Mouse (Mus musculus) C2C12 (cell line): ENCODE data around the gene Pus10. TPM values are rescaled to one million over a fixed set of nuclear protein-coding genes. Genes with fewer than 3 reads are reported as not detected.
"Not testable (repeated sequence)": the region's sequence is repeated elsewhere in the genome, so short reads cannot be mapped to it uniquely, and the experiment has no call there.

Experiments used
- H3K27me3 ChIP-seq: one replicate; pipeline ENCODE4 v1.6.1; 2011; ENCODE audit not compliant: control insufficient read depth, insufficient read depth, insufficient read length
- H3K36me3 ChIP-seq: one replicate; pipeline ENCODE4 v1.6.1; 2011; ENCODE audit not compliant: control insufficient read depth, insufficient read depth
- H3K4me3 ChIP-seq: one replicate; pipeline ENCODE4 v1.5.1; 2011; ENCODE audit warnings: mild to moderate bottlenecking, control low read depth; ENCODE audit not compliant: poor library complexity, insufficient read depth, severe bottlenecking
- H3K79me2 ChIP-seq: one replicate; pipeline ENCODE4 v1.6.1; 2011; ENCODE audit not compliant: control insufficient read depth, insufficient read depth
- H3K79me3 ChIP-seq: one replicate; pipeline ENCODE4 v1.6.1; 2011; ENCODE audit warnings: low read depth, control low read depth
- H3ac ChIP-seq: one replicate; pipeline ENCODE3; 2011; ENCODE audit warnings: low read depth; ENCODE audit not compliant: control insufficient read depth, insufficient read length
- CEBPB ChIP-seq: IDR thresholded peaks from one replicate; pipeline ENCODE4 v1.6.1; 2011; ENCODE audit warnings: low read depth, mild to moderate bottlenecking, control low read depth, moderate library complexity
- CTCF ChIP-seq: IDR thresholded peaks from one replicate; pipeline ENCODE4 v1.5.1; 2011; ENCODE audit not compliant: control insufficient read depth, insufficient read depth, insufficient read length
- FOSL1 ChIP-seq: IDR thresholded peaks from one replicate; pipeline ENCODE4 v1.8.0; 2011; ENCODE audit warnings: mild to moderate bottlenecking, low read length; ENCODE audit not compliant: poor library complexity, insufficient read depth, severe bottlenecking
- MAX ChIP-seq: IDR thresholded peaks from one replicate; pipeline ENCODE4 v1.6.1; 2011; ENCODE audit warnings: mild to moderate bottlenecking, control low read depth
- MYOD1 ChIP-seq: IDR thresholded peaks from one replicate; pipeline ENCODE4 v1.6.1; 2011; ENCODE audit warnings: low read depth; ENCODE audit not compliant: control insufficient read depth, insufficient read length
- MYOG ChIP-seq: IDR thresholded peaks from one replicate; pipeline ENCODE4 v1.6.1; 2011; ENCODE audit not compliant: control insufficient read depth, insufficient read length; ENCODE audit errors: extremely low read depth
- USF1 ChIP-seq: IDR thresholded peaks from one replicate; pipeline ENCODE4 v1.6.1; 2011; ENCODE audit warnings: low read depth, mild to moderate bottlenecking, control low read depth, moderate library complexity
- polyA plus RNA-seq: library from polyadenylated mRNA; unstranded; fragments of >200 nt; fragmentation: generic; extraction: Trizol; gene quantifications from one replicate; pipeline ENCODE4 v1.2.1, GENCODE M21; 2012; ENCODE audit warnings: missing spikeins

Gene Pus10
- polyA plus RNA-seq, 1 experiment, result 6.9 TPM

DNA sequence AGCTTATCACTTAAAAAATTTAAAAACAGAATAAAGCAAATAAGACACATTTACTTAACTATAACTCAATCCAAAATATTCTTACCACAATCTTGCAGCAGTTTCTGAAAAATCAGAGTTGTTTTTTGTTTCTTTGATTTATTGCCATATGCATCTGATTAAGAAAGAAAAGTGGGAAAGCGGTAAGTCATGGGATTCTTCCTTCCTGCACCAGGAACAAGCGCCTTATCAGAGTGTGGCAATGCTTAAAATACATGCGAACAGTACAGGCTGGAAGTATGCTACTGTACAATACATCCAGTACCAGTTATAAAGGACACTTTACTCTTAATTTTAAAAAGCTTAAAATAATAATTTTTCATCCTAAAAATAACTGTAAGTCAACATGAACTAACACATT is 78.9 kb downstream of the Pus10 start:
- Histone ChIP-seq H3K4me3 (no peak overlapping the region), H3K36me3 (peaks cover 43% of the 10 kb centered on the region), H3K27me3 (no peaks in the 10 kb centered on the region), H3ac (no peak overlapping the region), H3K79me2 (no peaks in the 10 kb centered on the region), H3K79me3 (no peaks in the 10 kb centered on the region)
- TF ChIP-seq MYOD1 (no peak), CEBPB (no peak), CTCF (no peak), MAX (no peak), FOSL1 (no peak)

GRCm38 (mm10) chr11:23746102-23746501 is 80.6 kb downstream of the Pus10 start:
- Histone ChIP-seq H3ac (no peak overlapping the region), H3K79me3 (no peaks in the 10 kb centered on the region), H3K36me3 (peaks cover 38% of the 10 kb centered on the region), H3K79me2 (no peaks in the 10 kb centered on the region), H3K27me3 (no peaks in the 10 kb centered on the region), H3K4me3 (no peak overlapping the region)
- no peak for TF ChIP-seq USF1
- no peak for TF ChIP-seq CEBPB
- no peak for TF ChIP-seq CTCF
- TF ChIP-seq FOSL1, result no peak
- TF ChIP-seq MYOD1, result no peak
- TF ChIP-seq MAX, result no peak
- TF ChIP-seq MYOG, result no peak

DNA sequence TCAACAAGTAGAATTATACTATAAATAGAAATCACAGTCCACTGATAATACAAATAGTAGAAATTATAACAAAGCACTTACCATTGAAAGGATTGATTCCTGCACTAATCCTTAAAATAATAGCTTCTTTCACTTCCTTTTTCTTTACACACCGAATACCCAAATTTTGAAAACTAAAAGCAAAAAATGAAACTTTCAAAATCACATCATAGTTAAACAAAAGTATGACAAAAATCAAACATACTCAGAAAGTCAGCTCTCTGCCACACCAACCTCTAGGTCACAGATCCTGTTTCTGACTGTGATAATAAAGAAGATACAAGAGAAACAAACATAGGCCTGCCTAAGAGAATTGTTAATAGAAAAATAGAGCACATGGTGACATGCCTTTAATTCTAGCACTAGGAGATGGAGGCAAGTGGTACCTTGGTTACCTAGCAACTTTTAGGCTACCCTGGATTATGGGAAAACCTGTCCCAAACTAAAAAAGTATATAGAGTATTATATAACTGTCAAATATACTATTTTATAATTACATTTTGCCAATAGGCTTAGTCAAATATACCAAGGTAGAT is 87.7 kb downstream of the Pus10 start:
- Histone ChIP-seq H3K79me2 (no peaks in the 10 kb centered on the region), H3K4me3 (no peak overlapping the region), H3K36me3 (peaks cover 5% of the 10 kb centered on the region), H3K79me3 (no peaks in the 10 kb centered on the region), H3K27me3 (no peaks in the 10 kb centered on the region), H3ac (no peak overlapping the region)
- TF ChIP-seq MYOD1, result no peak
- TF ChIP-seq MYOG, result no peak

DNA sequence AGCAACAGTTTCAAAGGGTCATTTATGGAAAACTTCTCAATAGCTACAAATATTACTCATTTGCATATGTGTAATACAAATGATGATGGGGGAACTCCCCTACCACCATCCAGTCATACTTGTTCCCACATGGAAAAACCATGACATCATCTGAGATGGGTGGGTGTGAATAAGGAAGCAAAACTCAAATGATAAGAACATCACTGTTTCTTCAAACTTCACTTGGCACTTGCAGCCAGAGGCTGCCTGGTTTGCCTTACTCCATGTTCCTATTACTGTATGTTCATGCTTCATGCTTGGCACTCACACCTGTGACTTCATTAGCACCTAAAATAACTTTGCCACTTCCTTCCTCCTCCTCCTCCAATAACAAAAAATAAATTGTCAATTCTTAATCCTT is 88.9 kb downstream of the Pus10 start:
- no peak overlapping the region for H3K4me3 ChIP-seq
- H3ac ChIP-seq, result no peak overlapping the region
- H3K36me3 ChIP-seq, result no peaks in the 10 kb centered on the region
- H3K79me2 ChIP-seq, result no peaks in the 10 kb centered on the region
- no peaks in the 10 kb centered on the region for H3K79me3 ChIP-seq
- no peak for TF ChIP-seq CEBPB
- TF ChIP-seq CTCF, result no peak
- TF ChIP-seq MYOG, result no peak
- no peak for TF ChIP-seq USF1
- no peak for TF ChIP-seq MAX
- no peak for TF ChIP-seq FOSL1
- no peak for TF ChIP-seq MYOD1
- no peaks in the 10 kb centered on the region for H3K27me3 ChIP-seq

DNA sequence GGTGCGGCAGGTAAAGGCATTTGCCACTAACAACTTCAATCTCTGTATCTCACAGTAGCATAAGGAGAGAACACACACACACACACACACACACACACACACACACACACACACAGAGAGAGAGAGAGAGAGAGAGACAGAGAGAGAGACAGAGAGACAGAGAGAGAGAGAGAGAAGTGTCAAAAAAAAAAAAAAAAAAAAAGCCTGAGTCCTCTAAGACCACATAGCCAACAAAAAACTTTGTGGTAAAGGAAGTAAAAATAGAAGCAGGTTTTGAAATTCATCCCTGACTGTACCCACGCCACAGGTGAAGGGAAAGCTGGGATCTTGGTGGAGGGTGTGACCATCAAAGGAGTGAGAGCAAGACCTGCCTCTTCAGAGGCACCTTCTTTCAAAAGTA is 92.7 kb downstream of the Pus10 start:
- no peak for TF ChIP-seq CEBPB
- no peak for TF ChIP-seq MYOD1
- no peak for TF ChIP-seq MYOG
- no peak for TF ChIP-seq MAX
- no peak for TF ChIP-seq CTCF
- TF ChIP-seq FOSL1, result no peak
- TF ChIP-seq USF1, result no peak
- no peaks in the 10 kb centered on the region for H3K27me3 ChIP-seq
- no peak overlapping the region for H3K4me3 ChIP-seq
- no peak overlapping the region for H3ac ChIP-seq
- no peaks in the 10 kb centered on the region for H3K79me3 ChIP-seq
- H3K79me2 ChIP-seq, result peaks cover 7% of the 10 kb centered on the region
- peaks cover 9% of the 10 kb centered on the region for H3K36me3 ChIP-seq

- TF ChIP-seq USF1 (no peak), MYOG (no peak), CTCF (no peak), CEBPB (no peak), FOSL1 (no peak), MYOD1 (no peak)
- Histone ChIP-seq H3K79me3 (peaks cover 5% of the 10 kb centered on the region), H3ac (no peak overlapping the region), H3K27me3 (no peaks in the 10 kb centered on the region), H3K36me3 (peaks cover 9% of the 10 kb centered on the region), H3K4me3 (no peak overlapping the region), H3K79me2 (peaks cover 35% of the 10 kb centered on the region)
These were observed 97.2 kb downstream of the Pus10 start for GRCm38 (mm10) chr11:23762635-23763034.

DNA sequence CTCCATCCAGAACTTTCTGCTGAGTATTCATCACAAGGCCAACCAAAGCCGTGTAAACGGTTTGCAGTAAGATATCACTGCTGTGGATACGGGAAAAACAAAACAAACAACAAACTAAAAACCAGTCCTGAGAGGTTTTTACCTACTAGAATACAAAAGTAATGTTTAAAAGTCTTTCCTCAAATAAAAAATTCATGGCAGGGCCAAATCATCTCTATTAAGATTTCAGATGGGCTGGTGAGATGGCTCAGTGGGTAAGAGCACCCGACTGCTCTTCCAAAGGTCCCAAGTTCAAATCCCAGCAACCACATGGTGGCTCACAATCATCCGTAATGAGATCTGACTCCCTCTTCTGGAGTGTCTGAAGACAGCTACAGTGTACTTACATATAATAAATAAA is 101.9 kb downstream of the Pus10 start:
- not testable (repeated sequence) for H3ac ChIP-seq, H3K79me3 ChIP-seq, H3K4me3 ChIP-seq, H3K36me3 ChIP-seq, H3K27me3 ChIP-seq
- peaks cover 53% of the 10 kb centered on the region for H3K79me2 ChIP-seq
